Mouse (Mus musculus) midbrain, postnatal 0 days (tissue): ENCODE data around the gene Klhl35. TPM values are rescaled to one million over a fixed set of nuclear protein-coding genes. Genes with fewer than 3 reads are reported as not detected.
A peak's percentile ranks its signal among the peaks of the same experiment; 100 is the strongest.

Experiments
- ATAC-seq: fragments of 200-750 bp; cut with Nextera tagmentation; 2 replicates; pipeline ENCODE4 v1.8.0; 2017; ENCODE audit warnings: moderate number of reproducible peaks, mild to moderate bottlenecking, moderate TSS enrichment, moderate library complexity; ENCODE audit not compliant: low FRiP score
- DNase-seq: peaks from one replicate; pipeline ENCODE4 v3.0.0-alpha.2; 2015; ENCODE audit warnings: low spot score
- H3K27ac ChIP-seq: fragments of 300-500 bp; sonication (generic); 2 replicates; pipeline ENCODE4 v1.5.1; 2014; ENCODE audit warnings: low read depth, mild to moderate bottlenecking, low read length, mixed read lengths
- H3K27me3 ChIP-seq: fragments of 300-500 bp; sonication (generic); 2 replicates; pipeline ENCODE4 v1.6.1; 2014; ENCODE audit warnings: low read length, control low read depth, mixed read lengths; ENCODE audit not compliant: insufficient read depth
- H3K36me3 ChIP-seq: fragments of 300-500 bp; sonication (generic); 2 replicates; pipeline ENCODE4 v1.6.1; 2014; ENCODE audit warnings: low read length, control low read depth, mixed read lengths; ENCODE audit not compliant: insufficient read depth
- H3K4me1 ChIP-seq: fragments of 300-500 bp; sonication (generic); 2 replicates; pipeline ENCODE4 v1.6.1; 2014; ENCODE audit warnings: mild to moderate bottlenecking, control low read depth, antibody characterized with exemption, low read length, mixed read lengths; ENCODE audit not compliant: insufficient read depth
- H3K4me2 ChIP-seq: fragments of 300-500 bp; sonication (generic); 2 replicates; pipeline ENCODE4 v1.6.1; 2014; ENCODE audit warnings: low read depth, mild to moderate bottlenecking, low read length, mixed read lengths; ENCODE audit not compliant: poor library complexity, severe bottlenecking
- H3K4me3 ChIP-seq: fragments of 300-500 bp; sonication (generic); 2 replicates; pipeline ENCODE4 v1.5.1; 2014; ENCODE audit warnings: low read depth, mild to moderate bottlenecking, low read length, moderate library complexity
- H3K9ac ChIP-seq: fragments of 300-500 bp; sonication (generic); replicated peaks from 2 replicates; pipeline ENCODE4 v1.6.1; 2014; ENCODE audit warnings: mild to moderate bottlenecking, low read length, moderate library complexity, mixed read lengths; ENCODE audit not compliant: poor library complexity, severe bottlenecking
- H3K9me3 ChIP-seq: fragments of 300-500 bp; sonication (generic); 2 replicates; pipeline ENCODE4 v1.6.1; 2016; ENCODE audit warnings: low read length, control low read depth
- CTCF ChIP-seq: IDR thresholded peaks from 2 replicates; pipeline ENCODE4 v1.5.1; 2016; ENCODE audit warnings: antibody characterized with exemption, mild to moderate bottlenecking
- WGBS: fragments of 180-500 bp; shearing (Covaris S2); extraction: QIAGEN DNeasy Blood & Tissue Kit; methylation state at CpG from one replicate; pipeline ENCODE4 v1.1.7; 2014; 5-methylcytosine and 5-hydroxymethylcytosine counted together
- polyA plus RNA-seq: library from polyadenylated mRNA; unstranded; fragments of >200 nt; fragmentation: Nextera tagmentation; extraction: Ambion mirVana; gene quantifications from 2 replicates; pipeline ENCODE4 v1.2.1, GENCODE M21; 2015
- total RNA-seq: library from RNA; depleted of rRNA; stranded (reverse); fragments of >200 nt; gene quantifications from 2 replicates; pipeline ENCODE4 v1.2.3, GENCODE M21; 2014

The Klhl35 gene
- total and polyA plus RNA-seq, 2 experiments from 2014 or later, result 2.4 to 3.9 TPM

DNA sequence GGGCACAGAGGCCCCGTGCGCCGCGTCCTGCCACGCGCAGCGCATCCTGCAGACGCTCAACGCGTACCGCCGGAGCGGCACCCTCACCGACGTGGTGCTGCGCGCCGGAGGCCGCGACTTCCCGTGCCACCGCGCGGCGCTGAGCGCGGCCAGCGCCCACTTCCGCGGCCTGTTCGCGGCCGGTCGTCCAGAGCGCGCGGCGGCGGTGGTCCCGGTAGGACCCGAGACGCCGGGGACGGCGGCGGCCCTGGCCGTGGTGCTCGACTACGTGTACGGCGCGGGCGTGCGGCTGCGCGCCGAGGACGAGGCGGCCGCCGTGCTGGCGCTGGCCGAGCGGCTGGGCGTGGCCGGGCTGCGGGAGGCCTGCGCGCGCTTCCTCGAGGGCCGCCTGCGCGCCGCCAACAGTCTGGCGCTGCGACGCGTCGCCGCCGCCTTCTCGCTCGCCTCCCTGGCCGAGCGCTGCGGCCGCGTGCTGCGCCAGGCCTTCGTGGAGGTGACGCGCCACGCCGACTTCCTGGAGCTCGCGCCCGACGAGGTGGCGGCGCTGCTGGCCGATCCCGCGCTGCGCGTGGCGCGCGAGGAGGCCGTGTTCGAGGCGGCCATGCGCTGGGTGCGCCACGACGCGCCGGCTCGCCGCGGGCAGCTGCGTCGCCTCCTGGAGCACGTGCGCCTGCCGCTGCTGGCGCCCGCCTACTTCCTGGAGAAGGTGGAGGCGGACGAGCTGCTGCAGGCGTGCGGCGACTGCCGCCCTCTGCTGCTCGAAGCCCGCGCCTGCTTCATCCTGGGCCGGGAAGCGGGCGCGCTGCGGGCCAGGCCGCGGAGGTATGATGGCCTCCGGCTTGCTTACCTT lies 2.7 kb downstream of the Klhl35 start:
- ATAC-seq, result peak; percentile 88
- Histone ChIP-seq H3K9me3 (no peaks in the 10 kb centered on the region), H3K27me3 (no peaks in the 10 kb centered on the region), H3K36me3 (peaks cover 11% of the 10 kb centered on the region), H3K4me3 (peak overlapping the region; percentile 51), H3K4me1 (peaks cover 11% of the 10 kb centered on the region; the same call in 1 of the 2 replicates), H3K4me2 (peak overlapping the region; percentile 72), H3K27ac (peak overlapping the region; percentile 92), H3K9ac (peak overlapping the region; percentile 72)
- DNase-seq, result peak; percentile 91
- under 1% methylated on average over 81 of the region's 145 CpGs for WGBS
- TF ChIP-seq CTCF, result peak; percentile 73

DNA sequence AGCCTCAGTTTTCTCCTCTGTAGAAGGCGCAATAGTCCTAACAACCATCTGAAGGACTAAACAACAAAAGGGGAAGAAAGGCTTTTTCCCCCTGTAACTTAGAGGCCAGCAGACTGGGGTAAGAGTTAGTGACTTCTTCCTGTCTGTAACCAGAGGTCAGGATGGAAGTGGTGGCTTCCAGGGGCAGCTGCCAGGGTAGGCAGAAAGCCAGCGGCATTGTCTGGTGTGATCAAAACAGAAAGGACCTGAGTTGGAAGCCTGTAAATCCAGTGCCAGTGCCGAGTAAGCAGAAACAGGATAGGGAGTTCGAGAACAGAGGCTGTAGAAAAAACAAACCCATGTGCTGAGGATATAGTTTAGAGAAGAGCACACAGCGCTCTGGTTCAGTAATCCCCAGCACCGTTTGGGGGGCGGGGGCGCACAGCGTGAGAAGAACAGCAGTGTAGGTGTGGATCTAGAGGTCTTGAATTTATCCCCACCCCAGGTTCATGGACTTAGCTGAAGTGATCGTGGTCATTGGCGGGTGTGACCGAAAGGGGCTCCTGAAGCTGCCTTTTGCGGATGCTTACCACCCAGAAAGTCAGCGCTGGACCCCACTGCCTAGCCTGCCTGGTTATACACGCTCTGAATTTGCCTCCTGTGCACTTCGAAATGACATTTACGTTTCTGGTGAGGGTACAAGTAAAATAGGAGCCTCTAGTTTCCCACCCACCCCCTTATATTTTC lies 4.0 kb downstream of the Klhl35 start:
- DNase-seq, result no peak
- H3K27ac ChIP-seq, result peak overlapping the region; percentile 92; the same call in 1 of the 2 replicates

DNA sequence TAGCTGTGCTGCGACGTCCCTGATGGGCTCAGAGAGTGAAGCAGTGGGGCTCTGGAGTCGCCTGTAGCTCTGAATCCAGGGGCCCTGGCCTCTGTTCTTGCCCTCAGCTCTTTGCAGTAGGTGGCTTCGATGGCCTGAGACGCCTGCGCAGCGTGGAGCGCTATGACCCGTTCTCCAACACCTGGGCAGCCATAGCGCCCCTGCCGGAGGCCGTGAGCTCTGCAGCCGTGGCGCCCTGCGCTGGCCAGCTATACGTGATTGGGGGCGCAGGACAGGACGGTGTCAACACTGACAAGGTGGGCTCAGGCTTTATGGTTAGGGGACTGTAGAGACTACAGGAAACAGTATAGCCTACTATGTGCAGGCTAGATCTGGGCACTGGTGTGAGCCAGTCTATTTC lies 5.8 kb downstream of the Klhl35 start:
- no peak overlapping the region for H3K9ac ChIP-seq
- H3K27ac ChIP-seq, result no peak overlapping the region
- no peak overlapping the region for H3K4me3 ChIP-seq
- no peak for ATAC-seq
- no peaks in the 10 kb centered on the region for H3K27me3 ChIP-seq
- TF ChIP-seq CTCF, result peak; percentile 31
- H3K4me2 ChIP-seq, result no peak overlapping the region
- no peaks in the 10 kb centered on the region for H3K9me3 ChIP-seq
- WGBS, result 66% methylated on average over 18 of the region's 18 CpGs
- no peak for DNase-seq
- peaks cover 13% of the 10 kb centered on the region for H3K36me3 ChIP-seq
- H3K4me1 ChIP-seq, result peaks cover 6% of the 10 kb centered on the region; the same call in 1 of the 2 replicates

More for the DNA sequence above, 4.0 kb downstream of the Klhl35 start:
- no peaks in the 10 kb centered on the region for H3K27me3 ChIP-seq
- 78% methylated on average over 17 of the region's 17 CpGs for WGBS
- peaks cover 11% of the 10 kb centered on the region for H3K36me3 ChIP-seq
- no peak for TF ChIP-seq CTCF
- H3K9me3 ChIP-seq, result no peaks in the 10 kb centered on the region
- no peak overlapping the region for H3K9ac ChIP-seq
- 0 out of 2 replicates have a peak overlapping the region, but pooled peaks have one; percentile 51 for H3K4me3 ChIP-seq
- H3K4me2 ChIP-seq, result no peak overlapping the region
- peaks cover 11% of the 10 kb centered on the region; the same call in 1 of the 2 replicates for H3K4me1 ChIP-seq
- ATAC-seq, result no peak

DNA sequence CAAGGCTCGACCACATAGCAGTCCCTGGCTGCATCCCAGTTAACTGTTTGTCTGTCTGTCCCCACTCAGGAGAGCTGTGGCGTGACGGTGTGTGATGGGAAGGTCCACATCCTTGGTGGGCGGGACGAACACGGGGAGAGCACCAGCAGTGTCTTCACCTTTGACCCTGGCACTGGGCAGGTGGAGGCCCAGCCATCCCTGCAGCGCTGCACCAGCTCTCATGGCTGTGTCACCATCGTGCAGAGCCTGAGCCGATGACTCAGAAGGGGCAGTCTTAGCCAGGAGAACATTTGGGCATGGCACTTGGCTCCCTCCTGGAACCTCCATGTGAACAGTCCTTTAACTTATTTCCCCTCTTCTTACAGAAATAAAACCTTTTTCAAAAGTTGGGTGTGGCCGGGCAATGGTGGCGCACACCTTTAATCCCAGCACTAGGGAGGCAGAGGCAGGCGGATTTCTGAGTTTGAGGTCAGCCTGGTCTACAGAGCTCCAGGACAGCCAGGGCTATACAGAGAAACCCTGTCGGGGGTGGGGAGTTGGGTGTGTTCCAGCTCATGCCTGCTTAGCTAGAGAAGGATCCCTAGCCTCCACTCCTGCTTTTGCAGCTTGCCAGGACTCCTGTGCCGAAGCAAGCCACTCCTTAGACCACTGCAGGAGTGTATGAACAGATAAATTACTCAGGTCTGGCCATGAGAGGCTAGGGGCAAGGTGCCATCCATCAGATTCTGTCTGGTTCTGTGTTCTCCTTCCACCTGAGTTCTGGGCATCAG lies 8.0 kb downstream of the Klhl35 start:
- WGBS, result 84% methylated on average over 14 of the region's 14 CpGs

DNA sequence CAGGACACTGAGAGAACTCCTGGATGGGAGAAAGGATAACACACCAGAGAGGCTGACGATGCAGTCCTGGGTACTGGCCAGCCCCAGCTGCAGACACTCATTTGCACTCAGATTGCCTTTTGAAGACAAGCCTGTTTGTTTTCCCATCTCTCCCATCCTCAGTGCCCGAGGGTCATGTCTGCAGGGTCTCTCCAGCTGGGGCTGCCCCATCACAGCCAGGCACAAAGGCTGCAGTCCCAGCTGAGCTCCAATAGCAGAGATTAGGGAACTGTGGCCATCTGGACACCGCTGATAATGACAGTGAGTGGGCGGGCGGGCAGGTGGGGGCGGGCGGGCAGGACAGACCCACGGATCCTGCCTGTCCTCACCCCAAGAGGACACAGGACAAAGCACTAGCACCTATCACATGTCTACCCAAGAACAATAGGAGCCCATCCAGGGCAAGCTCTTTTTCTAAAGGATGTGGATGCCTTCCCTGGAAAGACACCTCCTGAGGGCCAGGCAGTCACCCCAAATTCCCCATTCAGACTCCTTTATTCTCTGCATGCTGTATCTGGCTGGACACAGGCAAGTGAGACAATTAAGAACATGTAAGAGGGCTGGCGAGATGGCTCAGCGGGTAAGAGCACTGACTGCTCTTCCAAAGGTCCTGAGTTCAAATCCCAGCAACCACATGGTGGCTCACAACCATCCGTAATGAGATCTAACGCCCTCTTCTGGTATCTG lies 9.2 kb downstream of the Klhl35 start:
- peaks cover 45% of the 10 kb centered on the region for H3K36me3 ChIP-seq
- no peaks in the 10 kb centered on the region for H3K4me1 ChIP-seq
- no peaks in the 10 kb centered on the region for H3K9me3 ChIP-seq
- peak; percentile 35 for DNase-seq
- no peak overlapping the region for H3K9ac ChIP-seq
- H3K27ac ChIP-seq, result no peak overlapping the region
- no peak overlapping the region for H3K4me3 ChIP-seq
- 36% methylated on average over 12 of the region's 12 CpGs for WGBS
- no peak for TF ChIP-seq CTCF
- ATAC-seq, result no peak
- no peak overlapping the region for H3K4me2 ChIP-seq
- no peaks in the 10 kb centered on the region for H3K27me3 ChIP-seq

More for the DNA sequence above, 8.0 kb downstream of the Klhl35 start:
- Histone ChIP-seq H3K27ac (no peak overlapping the region), H3K9ac (no peak overlapping the region), H3K4me2 (no peak overlapping the region), H3K9me3 (no peaks in the 10 kb centered on the region), H3K36me3 (peaks cover 33% of the 10 kb centered on the region), H3K4me1 (no peaks in the 10 kb centered on the region), H3K4me3 (no peak overlapping the region), H3K27me3 (no peaks in the 10 kb centered on the region)
- ATAC-seq, result no peak
- no peak for DNase-seq
- no peak for TF ChIP-seq CTCF
